8 mouse cellular contexts compared by ENCODE assay signal in genomic region chr17:83001567-83001966, GRCm38 (mm10).
DNase-seq lines count a peak whose midpoint lies in the region; ATAC-seq and TF ChIP-seq lines count a peak whose summit lies in the region.

No protein-coding gene starts in this region.

- no peak for TF ChIP-seq EP300 in MEL (IDR thresholded peaks at IDR 0.05; ENCODE audit: low read depth in 1 of 2, low read length in 2 of 2)

- no peak overlapping the region for H3K27ac ChIP-seq in intestine, embryonic 14.5 days (ENCODE audit: low read depth)
- H3K27ac ChIP-seq in intestine, embryonic 16.5 days (ENCODE audit: low read length) = no peak overlapping the region
- no peak overlapping the region for H3K27ac ChIP-seq in MEL (ENCODE audit: control insufficient read depth, low read depth, low read length)
- no peak overlapping the region for H3K27ac ChIP-seq in forebrain, embryonic 14.5 days (ENCODE audit: low read depth, low read length)
- H3K27ac ChIP-seq in midbrain, embryonic 15.5 days = no peak overlapping the region

- DNase-seq in intestine, embryonic 14.5 days (ENCODE audit: low spot score) = no peak
- DNase-seq in MEL (ENCODE audit: low read depth, low spot score) = peak; percentile 55
- peak; percentile 75 for DNase-seq in forebrain, embryonic 14.5 days (ENCODE audit: low spot score)
- DNase-seq in urinary bladder, postnatal 10 days (ENCODE audit: low spot score) = no peak
- DNase-seq in left cerebral cortex, adult 9 months (ENCODE audit: low spot score in 2 of 2) = no peak

- WGBS in intestine, embryonic 14.5 days = 6% methylated on average over 2 of the region's 2 CpGs
- WGBS in intestine, embryonic 16.5 days = 2% methylated on average over 2 of the region's 2 CpGs
- 8% methylated on average over 2 of the region's 2 CpGs for WGBS in forebrain, embryonic 14.5 days
- 16% methylated on average over 2 of the region's 2 CpGs for WGBS in midbrain, embryonic 15.5 days

- H3K36me3 ChIP-seq in intestine, embryonic 14.5 days (ENCODE audit: control insufficient read depth, insufficient read depth, low read length) = no peaks in the 10 kb centered on the region
- no peaks in the 10 kb centered on the region for H3K36me3 ChIP-seq in intestine, embryonic 16.5 days (ENCODE audit: control insufficient read depth, insufficient read depth, low read length)
- no peaks in the 10 kb centered on the region for H3K36me3 ChIP-seq in MEL (ENCODE audit: control insufficient read depth in 1 of 2, insufficient read depth in 2 of 2, low read length in 2 of 2)
- H3K36me3 ChIP-seq in forebrain, embryonic 14.5 days (ENCODE audit: control insufficient read depth, insufficient read depth, low read length) = no peaks in the 10 kb centered on the region
- H3K36me3 ChIP-seq in midbrain, embryonic 15.5 days (replicated peaks) = no peaks in the 10 kb centered on the region

- H3K4me3 ChIP-seq in intestine, embryonic 14.5 days (ENCODE audit: low read depth, low read length) = no peak overlapping the region
- no peak overlapping the region for H3K4me3 ChIP-seq in intestine, embryonic 16.5 days (ENCODE audit: low read length)
- no peak overlapping the region for H3K4me3 ChIP-seq in MEL (ENCODE audit: control insufficient read depth in 1 of 2, insufficient read depth in 1 of 2, low read depth in 2 of 2, low read length in 2 of 2)
- no peak overlapping the region for H3K4me3 ChIP-seq in forebrain, embryonic 14.5 days (ENCODE audit: low read depth, low read length)
- no peak overlapping the region for H3K4me3 ChIP-seq in midbrain, embryonic 15.5 days

- H3K4me2 ChIP-seq in intestine, embryonic 14.5 days (ENCODE audit: low read length) = no peak overlapping the region
- no peak overlapping the region for H3K4me2 ChIP-seq in intestine, embryonic 16.5 days (ENCODE audit: low read depth, low read length)
- no peak overlapping the region for H3K4me2 ChIP-seq in forebrain, embryonic 14.5 days (ENCODE audit: low read length)
- no peak overlapping the region for H3K4me2 ChIP-seq in midbrain, embryonic 15.5 days

- H3K4me1 ChIP-seq in intestine, embryonic 14.5 days (replicated peaks; ENCODE audit: control insufficient read depth, insufficient read depth, low read length) = no peaks in the 10 kb centered on the region
- no peaks in the 10 kb centered on the region for H3K4me1 ChIP-seq in intestine, embryonic 16.5 days (ENCODE audit: control insufficient read depth, insufficient read depth, low read length)
- H3K4me1 ChIP-seq in MEL (ENCODE audit: control insufficient read depth in 1 of 2, insufficient read depth in 2 of 2, low read length in 2 of 2) = no peaks in the 10 kb centered on the region
- no peaks in the 10 kb centered on the region for H3K4me1 ChIP-seq in forebrain, embryonic 14.5 days (ENCODE audit: control insufficient read depth, insufficient read depth, low read length)
- peaks cover 6% of the 10 kb centered on the region; the same call in 1 of the 2 replicates for H3K4me1 ChIP-seq in midbrain, embryonic 15.5 days

- no peaks in the 10 kb centered on the region for H3K27me3 ChIP-seq in intestine, embryonic 14.5 days (replicated peaks; ENCODE audit: control insufficient read depth, insufficient read depth, low read length)
- no peaks in the 10 kb centered on the region for H3K27me3 ChIP-seq in intestine, embryonic 16.5 days (replicated peaks; ENCODE audit: control insufficient read depth, insufficient read depth, low read length)
- no peaks in the 10 kb centered on the region for H3K27me3 ChIP-seq in MEL (ENCODE audit: control insufficient read depth in 1 of 2, insufficient read depth in 2 of 2, low read length in 2 of 2)
- H3K27me3 ChIP-seq in forebrain, embryonic 14.5 days (replicated peaks; ENCODE audit: control insufficient read depth, insufficient read depth, low read length) = no peaks in the 10 kb centered on the region
- no peaks in the 10 kb centered on the region for H3K27me3 ChIP-seq in midbrain, embryonic 15.5 days (replicated peaks)

- no peaks in the 10 kb centered on the region for H3K9me3 ChIP-seq in intestine, embryonic 14.5 days (ENCODE audit: control insufficient read depth, low read length)
- no peaks in the 10 kb centered on the region for H3K9me3 ChIP-seq in intestine, embryonic 16.5 days (ENCODE audit: control insufficient read depth, low read length)
- no peaks in the 10 kb centered on the region for H3K9me3 ChIP-seq in MEL (replicated peaks; ENCODE audit: insufficient read depth, low read length)
- no peaks in the 10 kb centered on the region for H3K9me3 ChIP-seq in forebrain, embryonic 14.5 days (replicated peaks; ENCODE audit: control insufficient read depth, low read length)
- no peaks in the 10 kb centered on the region for H3K9me3 ChIP-seq in midbrain, embryonic 15.5 days

- peak; percentile 22 to 75 (median 52); a peak in 5 of 6 replicates for TF ChIP-seq CTCF in MEL (IDR thresholded peaks at IDR 0.05 in 2 of 3, conservative IDR thresholded peaks at IDR 0.05 in 1 of 3; ENCODE audit: control insufficient read depth in 1 of 3, insufficient read depth in 1 of 3, low read depth in 2 of 3, low read length in 3 of 3, poor library complexity in 1 of 3, severe bottlenecking in 1 of 3)

- H3K9ac ChIP-seq in intestine, embryonic 14.5 days (ENCODE audit: low read length) = no peak overlapping the region
- no peak overlapping the region for H3K9ac ChIP-seq in intestine, embryonic 16.5 days (ENCODE audit: low read depth, low read length)
- H3K9ac ChIP-seq in MEL (ENCODE audit: control insufficient read depth, low read depth, low read length, poor library complexity, severe bottlenecking) = no peak overlapping the region
- no peak overlapping the region for H3K9ac ChIP-seq in forebrain, embryonic 14.5 days (ENCODE audit: low read length)
- no peak overlapping the region for H3K9ac ChIP-seq in midbrain, embryonic 15.5 days

- ATAC-seq in intestine, embryonic 14.5 days (replicated peaks; ENCODE audit: low FRiP score, low TSS enrichment, low read depth) = 0 out of 2 replicates have a peak, but pooled peaks have one; percentile 36
- no peak; the same call in 1 of the 2 replicates for ATAC-seq in intestine, embryonic 16.5 days
- peak; percentile 77; the same call in 1 of the 2 replicates for ATAC-seq in forebrain, embryonic 14.5 days
- peak; percentile 85 for ATAC-seq in midbrain, embryonic 15.5 days (replicated peaks)
- ATAC-seq in inflammation-experienced regulatory T-cells, adult 6 months = no peak

- H3K79me2 ChIP-seq in MEL (ENCODE audit: control insufficient read depth, insufficient read depth, low read length, poor library complexity) = no peaks in the 10 kb centered on the region

- peak; percentile 87 for TF ChIP-seq RAD21 in MEL (IDR thresholded peaks at IDR 0.05; ENCODE audit: low read depth, low read length)

- TF ChIP-seq POLR2A in MEL (IDR thresholded peaks at IDR 0.05; ENCODE audit: control insufficient read depth in 1 of 2, insufficient read depth in 1 of 2, low read depth in 1 of 2, low read length in 2 of 2, poor library complexity in 1 of 2) = no peak

TF ChIP-seq in MEL, 35 proteins besides CTCF, POLR2A, EP300 and RAD21:
- TF ChIP-seq SMC3 (IDR thresholded peaks at IDR 0.05; ENCODE audit: low read depth, low read length) (peak; percentile 70), BHLHE40 (IDR thresholded peaks at IDR 0.05; ENCODE audit: borderline replicate concordance, low read depth, low read length) (peak; percentile 57), RCOR1 (IDR thresholded peaks at IDR 0.05; ENCODE audit: low read depth, low read length) (0 out of 2 replicates have a peak, but pooled peaks have one; percentile 22), USF2 (IDR thresholded peaks at IDR 0.05; ENCODE audit: borderline replicate concordance in 1 of 2, insufficient read depth in 1 of 2, low read depth in 1 of 2, low read length in 2 of 2) (no peak), ZC3H11A (IDR thresholded peaks at IDR 0.05; ENCODE audit: low read depth, low read length) (peak; percentile 65)

Comparison
In these comparisons a context has a peak if more than half of its experiments do, and no peak if none do; other contexts are left out.
1. ATAC-seq: peak in intestine, embryonic 14.5 days (single experiment), forebrain, embryonic 14.5 days (single experiment) and midbrain, embryonic 15.5 days (single experiment); none in intestine, embryonic 16.5 days (single experiment) and inflammation-experienced regulatory T-cells, adult 6 months (single experiment).
2. DNase-seq: peak in MEL (single experiment) and forebrain, embryonic 14.5 days (single experiment); none in intestine, embryonic 14.5 days (single experiment), urinary bladder, postnatal 10 days (single experiment) and left cerebral cortex, adult 9 months (0 of 2).